Mouse (Mus musculus) small intestine, adult 2 months (tissue): ENCODE measurements around the gene Ctbp2.

Experiments
- CTCF ChIP-seq: fragments of 200-500 bp; IDR thresholded peaks from 2 replicates; pipeline ENCODE4 v1.5.1; 2012; ENCODE audit warnings: low read depth, mild to moderate bottlenecking, control low read depth, inconsistent platforms, low read length, moderate library complexity, mixed read lengths; ENCODE audit not compliant: insufficient replicate concordance, insufficient read length; ENCODE audit errors: extremely low read depth
- POLR2A ChIP-seq: fragments of 200-500 bp; IDR thresholded peaks from 2 replicates; pipeline ENCODE4 v1.6.1; 2012; ENCODE audit warnings: low read depth, mild to moderate bottlenecking, control low read depth, inconsistent platforms, low read length, moderate library complexity

GRCm38 (mm10) chr7:133037618-133038017 is 86.5 kb downstream of the Ctbp2 start:
- TF ChIP-seq CTCF (no peak), POLR2A (no peak)
